10 mouse cellular contexts compared by ENCODE assay signal in the genomic region with DNA sequence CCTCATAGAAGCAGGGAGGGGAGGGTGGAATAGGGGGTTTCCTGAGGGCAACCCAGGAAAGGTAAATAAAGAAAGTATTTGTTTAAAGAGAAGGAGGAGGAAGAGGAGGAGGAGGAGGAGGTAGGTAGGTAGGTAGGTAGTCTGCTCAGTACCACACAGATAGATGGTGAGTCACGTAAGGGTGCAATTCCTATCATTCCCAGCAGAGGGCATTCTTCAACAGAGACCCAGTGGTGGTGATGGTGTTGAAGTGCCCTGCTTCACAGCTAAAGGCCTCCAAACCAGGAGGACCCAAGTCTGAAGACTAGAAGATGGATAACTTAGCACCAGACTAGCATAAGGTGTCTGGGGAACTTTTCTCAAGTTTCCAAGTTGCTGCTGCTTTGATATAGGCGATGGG. TPM values are rescaled to one million over a fixed set of nuclear protein-coding genes. Genes with fewer than 3 reads are reported as not detected.
DNase-seq lines count a peak whose midpoint lies in the region; ATAC-seq and TF ChIP-seq lines count a peak whose summit lies in the region.
"Had no signal": no experiment of that assay in that cellular context is flagged by ENCODE, and none has a peak within 500 bp of the region (broad histone marks: within the 10 kb centered on the region; RNA-seq: fewer than 3 reads in every experiment).

No protein-coding gene starts in this region.

- no peaks in the 10 kb centered on the region for H3K79me2 ChIP-seq in heart, adult 2 months (replicated peaks; ENCODE audit: control insufficient read depth, insufficient read depth, low read length)

- no peaks in the 10 kb centered on the region for H3K36me3 ChIP-seq in heart, adult 2 months (ENCODE audit: control insufficient read depth, insufficient read depth, low read length)
- H3K36me3 ChIP-seq: embryonic facial prominence, embryonic 13.5 days had no signal

- TF ChIP-seq POLR2A in heart, adult 2 months (IDR thresholded peaks at IDR 0.05; ENCODE audit: insufficient read depth, low read depth, low read length): no peak

- no peak overlapping the region for H3K27ac ChIP-seq in heart, adult 2 months
- H3K27ac ChIP-seq: embryonic facial prominence, embryonic 13.5 days had no signal

- H3K4me3 ChIP-seq in heart, adult 2 months: no peak overlapping the region
- H3K4me3 ChIP-seq: embryonic facial prominence, embryonic 13.5 days had no signal

- H3K9ac ChIP-seq in heart, adult 2 months (ENCODE audit: low read depth, low read length): no peak overlapping the region
- H3K9ac ChIP-seq: embryonic facial prominence, embryonic 13.5 days had no signal

- no peak for DNase-seq in heart, adult 2 months
- no peak for DNase-seq in heart, adult 8-10 months (ENCODE audit: low spot score)
- peak; percentile 65 for DNase-seq in B cell, adult 2 months
- no peak for DNase-seq in left cerebral cortex, adult 9 months (ENCODE audit: low spot score in 2 of 2)
- DNase-seq in heart, postnatal 14 days: no peak
- no peak for DNase-seq in layer of hippocampus, adult 18-20 months (ENCODE audit: low spot score in 2 of 2)
- DNase-seq: kidney, postnatal 25 days had no signal

- intact Hi-C loops in heart, adult 2 months (cut with DNase I): no loop called here
- intact Hi-C loops in heart, postnatal 14 days (cut with DNase I): no loop called here

- peak; percentile 31 for TF ChIP-seq CTCF in heart, adult 2 months (IDR thresholded peaks at IDR 0.05)

- 86% methylated on average over 2 of the region's 2 CpGs for WGBS in heart, adult 2 months

- no peak for TF ChIP-seq EP300 in heart, adult 2 months (IDR thresholded peaks at IDR 0.05; ENCODE audit: insufficient read depth, low read depth, low read length)

- H3K27me3 ChIP-seq in heart, adult 2 months (ENCODE audit: control insufficient read depth, insufficient read depth, low read length): no peaks in the 10 kb centered on the region
- H3K27me3 ChIP-seq: embryonic facial prominence, embryonic 13.5 days had no signal

- peak; percentile 20 for ATAC-seq in activated CD4-positive, CD25-positive, alpha-beta regulatory T cell, adult 4 months
- peak; percentile 80 for ATAC-seq in megakaryocyte progenitor cell, adult 5-6 weeks (replicated peaks; ENCODE audit: poor library complexity)

- H3K4me1 ChIP-seq in heart, adult 2 months (ENCODE audit: control insufficient read depth, insufficient read depth, low read length): no peaks in the 10 kb centered on the region
- H3K4me1 ChIP-seq: embryonic facial prominence, embryonic 13.5 days had no signal

RNA-seq across cellular contexts. Expression of gene Ly9, which starts 2.8 kb away (rescaled TPM):
- under 1 TPM; 0.36 to 0.60 TPM for total RNA-seq in heart, adult 2 months (2021)
- polyA plus RNA-seq in heart, adult 2 months (2012; rRNA removed): 0.35 and 0.74 TPM in 2 replicates
- under 1 TPM; 0.16 to 0.49 (median 0.31) TPM for total RNA-seq in heart, adult 8-10 months (2022)
- 10 to 100 TPM; 45.6 to 82.3 TPM for polyA plus RNA-seq in activated CD4-positive, CD25-positive, alpha-beta regulatory T cell, adult 4 months (2017; shearing (Covaris generic))
- total RNA-seq in megakaryocyte progenitor cell, adult 5-6 weeks (2015): 18.9 and 20.7 TPM in 2 replicates
- 29.4 and 30.0 TPM in 2 replicates for total RNA-seq in megakaryocyte progenitor cell, adult 5-6 weeks (2017)
- total RNA-seq in heart, postnatal 14 days (2021): under 1 TPM; 0.26 to 0.66 TPM
- total RNA-seq in layer of hippocampus, adult 18-20 months (2021): under 1 TPM; 0.15 to 0.20 TPM

RNA-seq across cellular contexts. Expression of gene Slamf7, which starts 42.8 kb away (rescaled TPM):
- total RNA-seq in heart, adult 2 months (2021): under 1 TPM; 0.16 to 0.21 TPM
- 0.20 and 0.35 TPM in 2 replicates for polyA plus RNA-seq in heart, adult 2 months (2012; rRNA removed)
- under 1 TPM; 0.16 to 0.32 (median 0.28) TPM for total RNA-seq in heart, adult 8-10 months (2022)
- 1 to 10 TPM; 4.1 to 9.4 TPM for polyA plus RNA-seq in activated CD4-positive, CD25-positive, alpha-beta regulatory T cell, adult 4 months (2017; shearing (Covaris generic))
- 0.59 and 2.3 TPM in 2 replicates for total RNA-seq in megakaryocyte progenitor cell, adult 5-6 weeks (2015)
- total RNA-seq in megakaryocyte progenitor cell, adult 5-6 weeks (2017): 0.30 and 1.7 TPM in 2 replicates
- under 1 TPM in 1 of 2 experiments, not detected in 1; 0.15 TPM for total RNA-seq in heart, postnatal 14 days (2021)
- total RNA-seq in layer of hippocampus, adult 18-20 months (2021): not detected
- polyA plus RNA-seq: embryonic facial prominence, embryonic 13.5 days had no signal

RNA-seq across cellular contexts. Expression of gene Cd244a, which starts 51.0 kb away (rescaled TPM):
- total RNA-seq in heart, adult 2 months (2021): under 1 TPM; 0.21 to 0.36 TPM
- 0.29 and 0.88 TPM in 2 replicates for polyA plus RNA-seq in heart, adult 2 months (2012; rRNA removed)
- total RNA-seq in heart, adult 8-10 months (2022): 1 to 10 TPM in 1 of 4 experiments, under 1 TPM in 3; 0.09 to 1.3 (median 0.17) TPM
- polyA plus RNA-seq in activated CD4-positive, CD25-positive, alpha-beta regulatory T cell, adult 4 months (2017; shearing (Covaris generic)): 1 to 10 TPM; 1.0 to 1.4 TPM
- total RNA-seq in megakaryocyte progenitor cell, adult 5-6 weeks (2015): 5.0 and 6.5 TPM in 2 replicates
- total RNA-seq in megakaryocyte progenitor cell, adult 5-6 weeks (2017): 6.1 and 9.8 TPM in 2 replicates
- under 1 TPM; 0.38 to 0.41 TPM for total RNA-seq in heart, postnatal 14 days (2021)
- not detected for total RNA-seq in layer of hippocampus, adult 18-20 months (2021)
- polyA plus RNA-seq: embryonic facial prominence, embryonic 13.5 days had no signal

Comparison
In these comparisons a context has a peak if more than half of its experiments do, and no peak if none do; other contexts are left out.
1. DNase-seq: peak in B cell, adult 2 months (2 of 2); none in heart, adult 2 months (0 of 2), heart, adult 8-10 months (single experiment), left cerebral cortex, adult 9 months (0 of 2), heart, postnatal 14 days (0 of 2) and layer of hippocampus, adult 18-20 months (0 of 2).
2. RNA of gene Ly9, which starts 2.8 kb away (total RNA-seq): 18.9 to 30.0 TPM in megakaryocyte progenitor cell, adult 5-6 weeks; 0.26 to 0.66 TPM in heart, postnatal 14 days, 0.36 to 0.60 TPM in heart, adult 2 months, 0.16 to 0.49 TPM in heart, adult 8-10 months and 0.15 to 0.20 TPM in layer of hippocampus, adult 18-20 months; every median in the first group is over 10 times any median in the second.